Mouse (Mus musculus): ENCODE data around the gene Yipf1. TPM values are rescaled to one million over a fixed set of nuclear protein-coding genes. Genes with fewer than 3 reads are reported as not detected.

The Yipf1 gene
- polyA plus RNA-seq, 1 experiment from 2014 or later, result 69.0 TPM

DNA sequence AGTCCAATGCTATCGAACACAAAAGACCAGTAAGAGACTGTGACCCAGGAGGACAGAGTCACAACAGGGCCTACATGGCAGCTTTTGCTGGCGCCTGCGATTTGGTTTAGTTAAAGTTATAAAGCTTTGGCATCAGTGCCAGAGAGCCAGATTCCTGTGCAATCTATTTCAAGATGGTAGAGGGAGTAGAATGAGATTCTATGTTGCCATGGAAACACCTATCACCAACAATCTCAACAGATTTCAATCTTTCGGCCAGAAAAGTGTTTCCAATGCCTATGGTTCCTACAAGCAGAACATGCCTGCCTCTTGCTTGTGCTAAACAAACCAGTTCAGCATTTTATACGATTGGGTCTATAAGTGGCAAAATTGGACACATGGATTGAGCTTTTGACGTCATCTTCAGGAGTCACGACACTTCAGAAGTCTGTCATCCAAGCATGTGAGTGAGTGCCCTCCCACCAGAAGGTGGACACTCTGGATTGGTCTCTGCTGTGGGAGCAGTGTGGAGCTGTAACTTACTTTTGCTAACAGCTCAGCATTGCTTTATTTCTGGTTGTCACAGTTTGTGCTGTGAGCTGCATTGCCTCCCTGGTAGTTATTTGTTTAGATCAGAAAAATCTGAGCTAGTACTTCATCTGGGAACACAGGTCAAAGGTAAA is 22.4 kb upstream of the Yipf1 start:
- Histone ChIP-seq H3K9ac (no peak overlapping the region), H3K9me3 (ENCODE audit: control insufficient read depth, low read length) (no peaks in the 10 kb centered on the region), H3K27ac (no peak overlapping the region), H3K36me3 (replicated peaks; ENCODE audit: control insufficient read depth, insufficient read depth) (no peaks in the 10 kb centered on the region), H3K4me3 (replicated peaks; ENCODE audit: low read length) (no peak overlapping the region), H3K27me3 (ENCODE audit: control insufficient read depth, insufficient read depth, low read length) (no peaks in the 10 kb centered on the region), H3K4me2 (replicated peaks) (no peak overlapping the region), H3K4me1 (replicated peaks; ENCODE audit: control insufficient read depth, insufficient read depth, low read length) (no peaks in the 10 kb centered on the region)
- ATAC-seq (ENCODE audit: low FRiP score) (no peak), DNase-seq (ENCODE audit: low spot score) (no peak)
- 81% methylated on average over 7 of the region's 7 CpGs for WGBS

DNA sequence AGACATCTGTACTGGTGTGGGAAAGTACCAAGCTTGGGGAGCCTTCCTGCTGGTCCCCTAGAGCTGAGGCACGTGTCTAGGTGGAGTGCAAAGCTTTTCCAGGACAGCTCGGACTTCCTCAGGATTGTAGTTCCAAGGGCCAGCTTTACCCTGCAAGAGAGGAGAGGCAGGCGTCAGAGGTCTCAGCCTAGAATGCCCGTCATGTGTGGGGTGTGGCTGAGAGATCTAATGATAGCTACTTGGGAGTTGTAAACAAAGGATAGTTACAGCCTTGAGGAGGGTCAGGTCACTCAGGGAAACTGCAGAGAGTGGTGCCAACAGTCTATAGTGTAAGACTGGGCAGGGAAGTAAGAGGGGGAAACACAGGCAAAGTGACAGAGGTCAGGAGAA is 21.9 kb upstream of the Yipf1 start:
- Histone ChIP-seq H3K36me3 (replicated peaks; ENCODE audit: control insufficient read depth, insufficient read depth) (no peaks in the 10 kb centered on the region), H3K4me1 (replicated peaks; ENCODE audit: control insufficient read depth, insufficient read depth, low read length) (no peaks in the 10 kb centered on the region), H3K4me3 (replicated peaks; ENCODE audit: low read length) (no peak overlapping the region), H3K9ac (no peak overlapping the region), H3K27me3 (ENCODE audit: control insufficient read depth, insufficient read depth, low read length) (no peaks in the 10 kb centered on the region), H3K4me2 (replicated peaks) (no peak overlapping the region), H3K9me3 (ENCODE audit: control insufficient read depth, low read length) (no peaks in the 10 kb centered on the region), H3K27ac (no peak overlapping the region)
- WGBS, result 75% methylated on average over 4 of the region's 4 CpGs
- ATAC-seq (ENCODE audit: low FRiP score) (no peak), DNase-seq (ENCODE audit: low spot score) (no peak)

- no peaks in the 10 kb centered on the region for H3K9me3 ChIP-seq (ENCODE audit: control insufficient read depth, low read length)
- no peak for DNase-seq (ENCODE audit: low spot score)
- no peak overlapping the region for H3K4me2 ChIP-seq (replicated peaks)
- no peak for ATAC-seq (ENCODE audit: low FRiP score)
- WGBS, result 85% methylated on average over 8 of the region's 8 CpGs
- H3K9ac ChIP-seq, result no peak overlapping the region
- no peaks in the 10 kb centered on the region for H3K27me3 ChIP-seq (ENCODE audit: control insufficient read depth, insufficient read depth, low read length)
- no peaks in the 10 kb centered on the region for H3K4me1 ChIP-seq (replicated peaks; ENCODE audit: control insufficient read depth, insufficient read depth, low read length)
- H3K36me3 ChIP-seq (replicated peaks; ENCODE audit: control insufficient read depth, insufficient read depth), result no peaks in the 10 kb centered on the region
- no peak overlapping the region for H3K4me3 ChIP-seq (replicated peaks; ENCODE audit: low read length)
- no peak overlapping the region for H3K27ac ChIP-seq
These were observed 16.0 kb upstream of the Yipf1 start for GRCm38 (mm10) chr4:107298071-107298606.

DNA sequence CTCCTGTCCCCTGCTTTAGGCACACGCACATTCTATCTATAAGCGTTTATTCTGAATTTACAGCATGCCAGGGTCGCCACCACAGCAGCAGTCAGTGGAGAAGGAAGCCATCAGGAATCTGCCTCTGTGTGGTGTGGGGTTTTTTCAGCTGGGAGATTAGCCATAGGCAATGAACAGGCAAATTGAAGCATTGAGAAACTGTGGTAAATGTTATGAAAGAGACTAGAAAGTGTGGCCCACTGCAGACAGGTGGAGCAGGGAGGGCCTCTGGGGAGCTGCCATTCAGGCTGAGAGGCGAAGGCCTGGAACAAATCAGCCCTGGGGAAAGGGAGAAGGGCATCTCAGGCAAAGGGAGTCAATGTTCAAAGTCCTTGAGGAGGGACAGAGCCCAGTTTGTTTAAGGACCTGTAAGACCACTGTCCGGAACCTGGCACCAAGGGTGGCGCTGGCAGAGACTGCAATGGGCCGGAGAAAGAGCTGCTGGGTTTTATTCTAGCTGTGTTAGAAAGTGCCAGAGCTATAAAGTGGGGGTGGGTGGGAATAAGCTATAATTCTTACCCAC is 14.3 kb upstream of the Yipf1 start:
- ATAC-seq (ENCODE audit: low FRiP score), result no peak
- Histone ChIP-seq H3K9me3 (ENCODE audit: control insufficient read depth, low read length) (no peaks in the 10 kb centered on the region), H3K4me2 (replicated peaks) (no peak overlapping the region), H3K27ac (no peak overlapping the region), H3K36me3 (replicated peaks; ENCODE audit: control insufficient read depth, insufficient read depth) (no peaks in the 10 kb centered on the region), H3K4me3 (replicated peaks; ENCODE audit: low read length) (no peak overlapping the region), H3K27me3 (ENCODE audit: control insufficient read depth, insufficient read depth, low read length) (no peaks in the 10 kb centered on the region), H3K9ac (no peak overlapping the region), H3K4me1 (replicated peaks; ENCODE audit: control insufficient read depth, insufficient read depth, low read length) (no peaks in the 10 kb centered on the region)
- WGBS, result 89% methylated on average over 7 of the region's 7 CpGs
- no peak for DNase-seq (ENCODE audit: low spot score)

DNA sequence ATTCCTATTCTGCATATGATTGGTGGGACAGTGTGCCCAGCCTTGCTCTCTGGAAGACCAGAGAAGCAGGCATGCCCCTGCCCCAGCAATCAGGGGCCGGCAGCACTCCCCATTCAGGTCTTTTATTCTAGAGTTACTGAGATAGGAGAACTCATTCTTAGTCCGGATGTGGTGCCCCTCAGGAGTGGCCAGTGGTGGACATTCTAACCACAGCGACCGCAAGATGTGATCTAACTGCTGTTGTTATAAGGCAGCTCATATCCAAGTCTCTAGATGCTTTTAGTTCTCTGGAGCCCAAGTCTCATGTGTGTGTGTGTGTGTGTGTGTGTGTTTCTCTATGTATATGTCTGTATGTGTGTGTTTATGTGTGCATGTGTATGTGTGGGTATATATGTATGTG is 13.8 kb upstream of the Yipf1 start:
- no peaks in the 10 kb centered on the region for H3K9me3 ChIP-seq (ENCODE audit: control insufficient read depth, low read length)
- WGBS, result 81% methylated on average over 4 of the region's 4 CpGs
- no peak overlapping the region for H3K9ac ChIP-seq
- H3K4me1 ChIP-seq (replicated peaks; ENCODE audit: control insufficient read depth, insufficient read depth, low read length), result no peaks in the 10 kb centered on the region
- no peak for ATAC-seq (ENCODE audit: low FRiP score)
- no peak for DNase-seq (ENCODE audit: low spot score)
- no peak overlapping the region for H3K27ac ChIP-seq
- no peak overlapping the region for H3K4me2 ChIP-seq (replicated peaks)
- H3K4me3 ChIP-seq (replicated peaks; ENCODE audit: low read length), result no peak overlapping the region
- H3K36me3 ChIP-seq (replicated peaks; ENCODE audit: control insufficient read depth, insufficient read depth), result no peaks in the 10 kb centered on the region
- H3K27me3 ChIP-seq (ENCODE audit: control insufficient read depth, insufficient read depth, low read length), result no peaks in the 10 kb centered on the region

GRCm38 (mm10) chr4:107300902-107301555 is 13.1 kb upstream of the Yipf1 start:
- H3K9ac ChIP-seq, result no peak overlapping the region

DNA sequence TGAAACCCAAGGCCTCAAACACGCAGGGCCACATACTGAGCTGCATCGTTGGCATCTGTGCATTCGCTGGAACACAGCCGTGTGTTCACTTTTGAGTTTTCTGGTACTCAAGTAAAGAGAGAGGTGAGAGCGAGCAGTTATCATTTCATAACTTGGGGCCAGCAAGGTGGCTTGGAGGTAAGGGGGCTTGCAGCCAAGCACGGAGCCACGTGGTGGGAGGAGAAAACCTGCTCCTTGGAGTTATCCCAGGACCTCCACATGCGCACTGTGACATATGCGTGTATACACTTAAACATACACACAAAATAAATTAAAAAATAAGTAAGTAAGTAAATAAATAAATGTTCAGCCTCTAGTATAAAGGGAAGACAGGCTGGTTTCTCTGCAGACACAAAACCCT is 11.9 kb upstream of the Yipf1 start:
- DNase-seq (ENCODE audit: low spot score), result no peak
- H3K9ac ChIP-seq, result no peak overlapping the region
- H3K27me3 ChIP-seq (ENCODE audit: control insufficient read depth, insufficient read depth, low read length), result no peaks in the 10 kb centered on the region
- no peak overlapping the region for H3K4me3 ChIP-seq (replicated peaks; ENCODE audit: low read length)
- H3K9me3 ChIP-seq (ENCODE audit: control insufficient read depth, low read length), result no peaks in the 10 kb centered on the region
- no peak overlapping the region for H3K27ac ChIP-seq
- H3K36me3 ChIP-seq (replicated peaks; ENCODE audit: control insufficient read depth, insufficient read depth), result no peaks in the 10 kb centered on the region
- H3K4me1 ChIP-seq (replicated peaks; ENCODE audit: control insufficient read depth, insufficient read depth, low read length), result no peaks in the 10 kb centered on the region
- ATAC-seq (ENCODE audit: low FRiP score), result no peak
- no peak overlapping the region for H3K4me2 ChIP-seq (replicated peaks)
- 92% methylated on average over 9 of the region's 9 CpGs for WGBS

More at GRCm38 (mm10) chr4:107300902-107301555, 13.1 kb upstream of the Yipf1 start:
- Histone ChIP-seq H3K36me3 (replicated peaks; ENCODE audit: control insufficient read depth, insufficient read depth) (no peaks in the 10 kb centered on the region), H3K9me3 (ENCODE audit: control insufficient read depth, low read length) (no peaks in the 10 kb centered on the region), H3K4me2 (replicated peaks) (no peak overlapping the region), H3K4me1 (replicated peaks; ENCODE audit: control insufficient read depth, insufficient read depth, low read length) (no peaks in the 10 kb centered on the region), H3K27me3 (ENCODE audit: control insufficient read depth, insufficient read depth, low read length) (no peaks in the 10 kb centered on the region), H3K4me3 (replicated peaks; ENCODE audit: low read length) (no peak overlapping the region), H3K27ac (no peak overlapping the region)
- ATAC-seq (ENCODE audit: low FRiP score), result no peak
- 100% methylated on average over 1 of the region's 1 CpGs for WGBS
- no peak for DNase-seq (ENCODE audit: low spot score)

- ATAC-seq (ENCODE audit: low FRiP score), result no peak
- H3K4me1 ChIP-seq (replicated peaks; ENCODE audit: control insufficient read depth, insufficient read depth, low read length), result no peaks in the 10 kb centered on the region
- H3K9me3 ChIP-seq (ENCODE audit: control insufficient read depth, low read length), result no peaks in the 10 kb centered on the region
- no peak overlapping the region for H3K9ac ChIP-seq
- H3K27ac ChIP-seq, result no peak overlapping the region
- DNase-seq (ENCODE audit: low spot score), result no peak
- no peaks in the 10 kb centered on the region for H3K27me3 ChIP-seq (ENCODE audit: control insufficient read depth, insufficient read depth, low read length)
- no peak overlapping the region for H3K4me3 ChIP-seq (replicated peaks; ENCODE audit: low read length)
- WGBS, result 87% methylated on average over 4 of the region's 4 CpGs
- H3K36me3 ChIP-seq (replicated peaks; ENCODE audit: control insufficient read depth, insufficient read depth), result no peaks in the 10 kb centered on the region
- H3K4me2 ChIP-seq (replicated peaks), result no peak overlapping the region
These were observed 11.3 kb upstream of the Yipf1 start for GRCm38 (mm10) chr4:107302832-107303231.

- DNase-seq (ENCODE audit: low spot score), result no peak
- no peaks in the 10 kb centered on the region for H3K9me3 ChIP-seq (ENCODE audit: control insufficient read depth, low read length)
- H3K27me3 ChIP-seq (ENCODE audit: control insufficient read depth, insufficient read depth, low read length), result no peaks in the 10 kb centered on the region
- H3K27ac ChIP-seq, result no peak overlapping the region
- H3K9ac ChIP-seq, result no peak overlapping the region
- H3K4me2 ChIP-seq (replicated peaks), result no peak overlapping the region
- ATAC-seq (ENCODE audit: low FRiP score), result no peak
- H3K4me1 ChIP-seq (replicated peaks; ENCODE audit: control insufficient read depth, insufficient read depth, low read length), result no peaks in the 10 kb centered on the region
- 76% methylated on average over 3 of the region's 3 CpGs for WGBS
- no peaks in the 10 kb centered on the region for H3K36me3 ChIP-seq (replicated peaks; ENCODE audit: control insufficient read depth, insufficient read depth)
- H3K4me3 ChIP-seq (replicated peaks; ENCODE audit: low read length), result no peak overlapping the region
These were observed 10.6 kb upstream of the Yipf1 start for GRCm38 (mm10) chr4:107303531-107303930.

Data from hindbrain, embryonic 14.5 days (tissue).